Mouse (Mus musculus): ENCODE results near the gene T2.
"Not testable (repeated sequence)": the region's sequence is repeated elsewhere in the genome, so short reads cannot be mapped to it uniquely, and the experiment has no call there.

Gene T2

GRCm38 (mm10) chr17:8355692-8356091, at the start of gene T2:
Gene T2 (plus strand): TSS chr17:8355992.
- CTCF ChIA-PET, result interaction anchor here in 1 of 4 experiments (1.2 kb wide), 1 partner anchor 17 kb away, joined by 3 read pairs; no protein-coding TSS in a partner anchor
- POLR2A ChIA-PET, result interaction anchor here in 1 of 4 experiments (0.6 kb wide), 1 partner anchor 8 kb away, joined by 3 read pairs; no protein-coding TSS in a partner anchor

GRCm38 (mm10) chr17:8310838-8311614, 44.8 kb upstream of the T2 start, which contains the start of gene Sft2d1:
Gene Sft2d1 (plus strand): TSS chr17:8311102.
- ChIA-PET POLR2A (interaction anchor here in 3 of 4 experiments (0.6 to 1.5 kb wide), 5 partner anchors 10 to 121 kb away, joined by 3 to 6 read pairs (median 3); no protein-coding TSS in a partner anchor), CTCF (interaction anchor here in 1 of 4 experiments (1.2 kb wide), 1 partner anchor 61 kb away, joined by 3 read pairs; no protein-coding TSS in a partner anchor)

GRCm38 (mm10) chr17:8311751-8312150, 44.0 kb upstream of the T2 start:
- CTCF ChIA-PET, result no interaction called here
- POLR2A ChIA-PET, result interaction anchor here in 2 of 4 experiments (0.7 to 0.9 kb wide), 2 partner anchors 10 to 97 kb away, joined by 3 to 5 read pairs; no protein-coding TSS in a partner anchor

- POLR2A ChIA-PET, result no interaction called here
- CTCF ChIA-PET, result interaction anchor here in 3 of 4 experiments (1.2 to 4.0 kb wide), 3 partner anchors 14 to 15 kb away, joined by 3 to 29 read pairs (median 4); no protein-coding TSS in a partner anchor
Measured at GRCm38 (mm10) chr17:8313976-8314375, 41.8 kb upstream of the T2 start.

GRCm38 (mm10) chr17:8316251-8316650, 39.5 kb upstream of the T2 start:
- CTCF ChIA-PET, result interaction anchor here (0.6 to 4.0 kb wide), 27 partner anchors 9 to 277 kb away, joined by 3 to 29 read pairs (median 4); partner anchors contain the start of genes Mpc1 (in 1 of the 4) and Prr18 (in 1 of the 4)
- POLR2A ChIA-PET, result interaction anchor here in 3 of 4 experiments (0.6 to 1.3 kb wide), 5 partner anchors 10 to 56 kb away, joined by 3 to 6 read pairs (median 4); partner anchors contain the start of gene Mpc1 (in 1 of the 3)

GRCm38 (mm10) chr17:8326877-8327276, 28.9 kb upstream of the T2 start:
- ChIA-PET POLR2A (interaction anchor here in 2 of 4 experiments (1.0 kb wide), 2 partner anchors 10 to 11 kb away, joined by 3 to 5 read pairs; no protein-coding TSS in a partner anchor), CTCF (interaction anchor here in 2 of 4 experiments (1.0 to 3.2 kb wide), 4 partner anchors 11 to 62 kb away, joined by 4 to 29 read pairs (median 10); no protein-coding TSS in a partner anchor)

- CTCF ChIA-PET, result interaction anchor here (0.6 to 3.2 kb wide), 25 partner anchors 9 to 133 kb away, joined by 3 to 29 read pairs (median 3); no protein-coding TSS in a partner anchor
Measured at GRCm38 (mm10) chr17:8328511-8329174, 27.1 kb upstream of the T2 start.

GRCm38 (mm10) chr17:8330602-8331001, 25.2 kb upstream of the T2 start:
- POLR2A ChIA-PET, result interaction anchor here in 2 of 4 experiments (0.8 to 2.9 kb wide), 3 partner anchors 8 to 10 kb away, joined by 3 to 11 read pairs (median 4); no protein-coding TSS in a partner anchor
- CTCF ChIA-PET, result interaction anchor here in 1 of 4 experiments (3.1 kb wide), 1 partner anchor 9 kb away, joined by 24 read pairs; no protein-coding TSS in a partner anchor

More at GRCm38 (mm10) chr17:8328511-8329174, 27.1 kb upstream of the T2 start:
- POLR2A ChIA-PET, result interaction anchor here in 3 of 4 experiments (0.6 to 2.9 kb wide), 3 partner anchors 11 to 30 kb away, joined by 3 to 11 read pairs (median 4); no protein-coding TSS in a partner anchor

GRCm38 (mm10) chr17:8337159-8337558, 18.6 kb upstream of the T2 start, which contains the start of gene Prr18:
Gene Prr18 (plus strand): TSS chr17:8337459.
- POLR2A ChIA-PET, result not testable (repeated sequence)
- CTCF ChIA-PET, result interaction anchor here in 2 of 4 experiments (1.0 kb wide), 2 partner anchors 9 to 21 kb away, joined by 3 to 4 read pairs; no protein-coding TSS in a partner anchor

- ChIA-PET POLR2A (interaction anchor here in 3 of 4 experiments (0.9 to 1.9 kb wide), 7 partner anchors 10 to 160 kb away, joined by 3 to 11 read pairs (median 4); no protein-coding TSS in a partner anchor), CTCF (interaction anchor here (0.5 to 2.8 kb wide), 8 partner anchors 10 to 90 kb away, joined by 3 to 24 read pairs (median 3); no protein-coding TSS in a partner anchor)
Measured at GRCm38 (mm10) chr17:8339666-8340374, 16.0 kb upstream of the T2 start.

- ChIA-PET CTCF (interaction anchor here (0.5 to 2.8 kb wide), 7 partner anchors 11 to 89 kb away, joined by 3 to 24 read pairs (median 4); no protein-coding TSS in a partner anchor), POLR2A (interaction anchor here in 2 of 4 experiments (0.5 to 1.9 kb wide), 7 partner anchors 11 to 1427 kb away, joined by 3 to 11 read pairs (median 4); no protein-coding TSS in a partner anchor)
Measured at GRCm38 (mm10) chr17:8340407-8341359, 15.1 kb upstream of the T2 start.

GRCm38 (mm10) chr17:8341360-8341963, 14.3 kb upstream of the T2 start:
- ChIA-PET CTCF (interaction anchor here in 1 of 4 experiments (0.9 to 1.1 kb wide), 2 partner anchors 31 to 84 kb away, joined by 3 to 4 read pairs; no protein-coding TSS in a partner anchor), POLR2A (interaction anchor here in 1 of 4 experiments (1.5 kb wide), 1 partner anchor 11 kb away, joined by 3 read pairs; no protein-coding TSS in a partner anchor)

- ChIA-PET POLR2A (interaction anchor here in 2 of 4 experiments (0.6 to 0.9 kb wide), 2 partner anchors 26 to 277 kb away, joined by 3 read pairs; no protein-coding TSS in a partner anchor), CTCF (interaction anchor here in 2 of 4 experiments (0.7 to 2.2 kb wide), 4 partner anchors 14 to 1200 kb away, joined by 3 to 7 read pairs (median 4); no protein-coding TSS in a partner anchor)
Measured at GRCm38 (mm10) chr17:8342706-8343105, 13.1 kb upstream of the T2 start.

- POLR2A ChIA-PET, result interaction anchor here in 3 of 4 experiments (0.6 to 0.9 kb wide), 3 partner anchors 25 to 277 kb away, joined by 3 read pairs; no protein-coding TSS in a partner anchor
- CTCF ChIA-PET, result interaction anchor here in 2 of 4 experiments (0.6 to 2.2 kb wide), 4 partner anchors 15 to 126 kb away, joined by 3 to 7 read pairs (median 4); no protein-coding TSS in a partner anchor
Measured at GRCm38 (mm10) chr17:8343416-8343815, 12.4 kb upstream of the T2 start.

GRCm38 (mm10) chr17:8347765-8348285, 8.0 kb upstream of the T2 start:
- ChIA-PET CTCF (interaction anchor here in 2 of 4 experiments (0.7 to 1.3 kb wide), 2 partner anchors 25 to 1523 kb away, joined by 3 to 6 read pairs; no protein-coding TSS in a partner anchor), POLR2A (interaction anchor here in 1 of 4 experiments (0.8 kb wide), 1 partner anchor 8 kb away, joined by 3 read pairs; no protein-coding TSS in a partner anchor)
